Mouse (Mus musculus) CH12.LX (cell line): ENCODE measurements around the gene Shld1.

Experiments used
- CTCF ChIP-seq, 2 experiments: IDR thresholded peaks in 1 of 2; conservative IDR thresholded peaks in 1 of 2; 2 replicates each; pipeline ENCODE4 v1.5.1; 2011 to 2012; ENCODE audit warnings: low read depth in 2 of 2, low read length in 2 of 2, improper control_type of control experiment in 1 of 2, inconsistent platforms in 1 of 2, mild to moderate bottlenecking in 1 of 2, moderate library complexity in 1 of 2
- E2F4 ChIP-seq: IDR thresholded peaks from 2 replicates; pipeline ENCODE4 v1.6.1; 2011; ENCODE audit warnings: low read depth, low read length, improper control_type of control experiment; ENCODE audit not compliant: insufficient replicate concordance
- EP300 ChIP-seq: IDR thresholded peaks from 2 replicates; pipeline ENCODE4 v1.6.1; 2011; ENCODE audit warnings: low read length, improper control_type of control experiment
- JUND ChIP-seq: conservative IDR thresholded peaks from 2 replicates; pipeline ENCODE4 v1.6.1; 2011; ENCODE audit warnings: low read depth, low read length, improper control_type of control experiment
- KAT2A ChIP-seq: IDR thresholded peaks from 2 replicates; pipeline ENCODE4 v1.6.1; 2012; ENCODE audit warnings: low read length, improper control_type of control experiment, inconsistent platforms; ENCODE audit not compliant: insufficient replicate concordance
- MAZ ChIP-seq: IDR thresholded peaks from 2 replicates; pipeline ENCODE4 v1.6.1; 2012; ENCODE audit warnings: low read depth, mild to moderate bottlenecking, inconsistent platforms, low read length, improper control_type of control experiment, moderate library complexity
- MXI1 ChIP-seq: IDR thresholded peaks from 2 replicates; pipeline ENCODE4 v1.6.1; 2011; ENCODE audit warnings: mild to moderate bottlenecking, low read depth, low read length, improper control_type of control experiment
- NRF1 ChIP-seq: IDR thresholded peaks from 2 replicates; pipeline ENCODE4 v1.6.1; 2014; ENCODE audit warnings: low read depth, mild to moderate bottlenecking, inconsistent platforms, low read length, improper control_type of control experiment, moderate library complexity
- POLR2A ChIP-seq: IDR thresholded peaks from 2 replicates; pipeline ENCODE4 v1.6.1; 2011; ENCODE audit warnings: low read depth, mild to moderate bottlenecking, improper control_type of control experiment, low read length
- POLR2AphosphoS2 ChIP-seq: IDR thresholded peaks from 2 replicates; pipeline ENCODE4 v1.6.1; 2011; ENCODE audit warnings: low read depth, low read length, improper control_type of control experiment
- TBP ChIP-seq: conservative IDR thresholded peaks from 2 replicates; pipeline ENCODE4 v1.6.1; 2011; ENCODE audit warnings: low read depth, low read length, improper control_type of control experiment
- UBTF ChIP-seq: IDR thresholded peaks from 2 replicates; pipeline ENCODE4 v1.6.1; 2012; ENCODE audit warnings: low read depth, mild to moderate bottlenecking, inconsistent platforms, low read length, improper control_type of control experiment, moderate library complexity
- ZC3H11A ChIP-seq: IDR thresholded peaks from 2 replicates; pipeline ENCODE4 v1.6.1; 2012; ENCODE audit warnings: low read depth, mild to moderate bottlenecking, inconsistent platforms, low read length, improper control_type of control experiment
- ZKSCAN1 ChIP-seq: IDR thresholded peaks from 2 replicates; pipeline ENCODE4 v1.6.1; 2012; ENCODE audit warnings: low read depth, inconsistent platforms, low read length, improper control_type of control experiment, borderline replicate concordance

DNA sequence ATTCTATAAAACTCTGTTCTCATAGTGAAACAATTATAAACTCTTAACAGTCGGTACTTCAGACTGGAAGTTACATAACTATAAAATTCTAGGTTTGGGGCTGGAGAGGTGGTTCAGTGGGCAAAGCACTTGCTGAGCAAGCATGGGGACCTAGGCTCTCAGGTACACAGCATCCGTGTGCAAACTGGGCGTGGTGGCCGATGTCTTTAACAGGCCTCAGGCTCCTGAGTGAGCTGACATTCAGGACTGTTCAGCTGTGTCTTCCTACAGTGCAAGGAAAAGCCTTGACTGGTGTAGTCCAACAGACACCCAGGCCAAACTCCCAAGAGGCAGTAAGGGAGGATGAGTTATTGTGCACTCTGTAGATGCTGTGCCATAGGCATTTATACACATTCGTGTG lies 10.5 kb downstream of the Shld1 start:
- TF ChIP-seq ZKSCAN1, result no peak
- no peak for TF ChIP-seq CTCF (conservative IDR thresholded peaks at IDR 0.05 in 1 of 2, IDR thresholded peaks at IDR 0.05 in 1 of 2; ENCODE audit: low read depth in 2 of 2, low read length in 2 of 2)
- TF ChIP-seq UBTF, result no peak
- no peak for TF ChIP-seq EP300
- no peak for TF ChIP-seq MAZ
- TF ChIP-seq POLR2AphosphoS2, result no peak
- no peak for TF ChIP-seq POLR2A
- TF ChIP-seq JUND, result no peak
- no peak for TF ChIP-seq NRF1
- TF ChIP-seq KAT2A, result no peak
- TF ChIP-seq TBP, result no peak
- no peak for TF ChIP-seq ZC3H11A
- TF ChIP-seq E2F4, result no peak
- no peak for TF ChIP-seq MXI1
